Mouse (Mus musculus) neural tube, embryonic 15.5 days (tissue): Measurements from ENCODE around the gene Rps3. TPM values are rescaled to one million over a fixed set of nuclear protein-coding genes. Genes with fewer than 3 reads are reported as not detected.
A peak's percentile ranks its signal among the peaks of the same experiment; 100 is the strongest.
"Not testable (repeated sequence)": the region's sequence is repeated elsewhere in the genome, so short reads cannot be mapped to it uniquely, and the experiment has no call there.

ENCODE experiments used
- ATAC-seq: fragments of 200-750 bp; cut with Nextera tagmentation; 2 replicates; pipeline ENCODE4 v1.8.0; 2017; ENCODE audit warnings: mild to moderate bottlenecking, moderate TSS enrichment, moderate library complexity; ENCODE audit not compliant: low FRiP score
- H3K27ac ChIP-seq: fragments of 300-500 bp; sonication (generic); replicated peaks from 2 replicates; pipeline ENCODE4 v1.5.1; 2015; ENCODE audit warnings: mild to moderate bottlenecking, inconsistent platforms
- H3K27me3 ChIP-seq: fragments of 300-500 bp; sonication (generic); replicated peaks from 2 replicates; pipeline ENCODE4 v1.6.1; 2015; ENCODE audit warnings: inconsistent platforms
- H3K36me3 ChIP-seq: fragments of 300-500 bp; sonication (generic); 2 replicates; pipeline ENCODE4 v1.6.1; 2015; ENCODE audit warnings: inconsistent platforms
- H3K4me1 ChIP-seq: fragments of 300-500 bp; sonication (generic); 2 replicates; pipeline ENCODE4 v1.6.1; 2015; ENCODE audit warnings: inconsistent platforms
- H3K4me2 ChIP-seq: fragments of 300-500 bp; sonication (generic); 2 replicates; pipeline ENCODE4 v1.6.1; 2015; ENCODE audit warnings: inconsistent platforms, mild to moderate bottlenecking, moderate library complexity
- H3K4me3 ChIP-seq: fragments of 300-500 bp; sonication (generic); replicated peaks from 2 replicates; pipeline ENCODE4 v1.5.1; 2015; ENCODE audit warnings: mild to moderate bottlenecking, inconsistent platforms
- H3K9ac ChIP-seq: fragments of 300-500 bp; sonication (generic); replicated peaks from 2 replicates; pipeline ENCODE4 v1.6.1; 2015; ENCODE audit warnings: mild to moderate bottlenecking, inconsistent platforms
- H3K9me3 ChIP-seq: fragments of 300-500 bp; sonication (generic); replicated peaks from 2 replicates; pipeline ENCODE4 v1.6.1; 2016; ENCODE audit warnings: inconsistent platforms
- WGBS: fragments of 180-500 bp; shearing (Covaris S2); methylation state at CpG from one replicate; pipeline ENCODE4 v1.1.7; 2015; ENCODE audit warnings: mixed read lengths; 5-methylcytosine and 5-hydroxymethylcytosine counted together
- polyA plus RNA-seq: library from polyadenylated mRNA; unstranded; fragments of >200 nt; fragmentation: Nextera tagmentation; extraction: Ambion mirVana; gene quantifications from 2 replicates; pipeline ENCODE4 v1.2.1, GENCODE M21; 2015

Rps3 gene
- polyA plus RNA-seq, 1 experiment from 2014 or later = 412 TPM

DNA sequence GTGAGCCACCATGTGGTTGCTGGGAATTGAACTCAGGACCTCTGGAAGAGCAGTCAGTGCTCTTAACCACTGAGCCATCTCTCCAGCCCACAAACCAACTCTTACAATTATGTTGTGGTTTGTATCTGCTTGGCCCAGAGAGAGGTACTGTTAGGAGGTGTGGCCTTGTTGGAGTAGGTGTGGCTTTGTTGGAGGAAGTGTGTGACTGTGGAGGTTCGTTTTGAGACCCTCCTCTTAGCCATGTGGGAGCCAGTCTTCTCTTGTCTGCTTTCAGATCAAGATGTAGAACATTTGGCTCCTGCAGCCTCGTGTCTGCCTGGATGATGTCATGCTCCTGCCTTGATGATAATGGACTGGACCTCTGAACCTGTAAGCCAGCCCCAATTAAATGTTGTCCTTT lies 24.6 kb upstream of the Rps3 start:
- H3K9me3 ChIP-seq, ATAC-seq, H3K4me3 ChIP-seq, H3K36me3 ChIP-seq, H3K4me1 ChIP-seq, H3K27me3 ChIP-seq, H3K9ac ChIP-seq, H3K4me2 ChIP-seq, H3K27ac ChIP-seq: not testable (repeated sequence)
- 41% methylated on average over 2 of the region's 2 CpGs for WGBS

DNA sequence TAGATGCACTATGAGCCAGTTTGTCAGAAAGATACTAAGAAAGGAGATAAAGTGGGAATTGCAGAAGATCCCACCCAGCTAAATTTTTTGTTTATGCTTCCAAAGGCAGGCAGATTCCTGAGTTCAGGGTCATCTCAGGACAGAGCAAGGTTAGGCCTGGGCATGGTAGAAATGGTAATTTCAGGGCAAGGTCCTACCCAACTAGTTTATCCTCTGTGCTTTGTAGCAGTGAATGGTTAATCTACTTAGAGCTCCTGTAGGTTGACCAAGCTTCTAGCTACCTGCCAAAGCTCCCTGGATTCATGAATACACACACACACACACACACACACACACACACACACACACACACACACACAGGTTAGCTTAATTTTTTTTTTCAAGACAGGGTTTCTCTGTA lies 21.0 kb upstream of the Rps3 start:
- H3K27ac ChIP-seq = no peak overlapping the region
- no peaks in the 10 kb centered on the region for H3K4me1 ChIP-seq
- H3K27me3 ChIP-seq = no peaks in the 10 kb centered on the region
- H3K36me3 ChIP-seq = no peaks in the 10 kb centered on the region
- ATAC-seq = no peak
- no peak overlapping the region for H3K9ac ChIP-seq
- no peak overlapping the region for H3K4me2 ChIP-seq
- no peaks in the 10 kb centered on the region for H3K9me3 ChIP-seq
- H3K4me3 ChIP-seq = no peak overlapping the region

DNA sequence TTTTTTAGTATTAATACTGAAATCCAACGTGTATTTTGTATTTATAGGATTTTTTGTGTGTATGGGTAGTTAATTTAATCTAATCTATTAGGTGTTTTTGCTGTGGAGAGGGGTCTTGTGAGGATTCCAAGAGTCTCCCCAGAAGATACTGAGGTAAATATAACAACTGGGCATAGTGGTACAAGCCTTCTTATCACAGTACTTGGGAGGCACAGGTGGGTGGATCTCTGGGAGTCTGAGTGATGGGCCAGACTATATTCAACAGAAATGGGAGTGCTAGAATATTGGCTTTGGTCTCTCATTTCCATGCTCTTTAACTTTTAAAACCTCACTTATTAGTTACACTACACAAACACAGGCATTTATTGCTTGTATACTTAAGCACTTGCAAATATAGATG lies 17.6 kb upstream of the Rps3 start:
- WGBS = 58% methylated on average over 1 of the region's 1 CpGs
- Histone ChIP-seq H3K9ac (no peak overlapping the region), H3K36me3 (no peaks in the 10 kb centered on the region), H3K4me3 (no peak overlapping the region), H3K9me3 (no peaks in the 10 kb centered on the region), H3K27me3 (no peaks in the 10 kb centered on the region), H3K4me1 (no peaks in the 10 kb centered on the region), H3K4me2 (no peak overlapping the region), H3K27ac (no peak overlapping the region)
- no peak for ATAC-seq

DNA sequence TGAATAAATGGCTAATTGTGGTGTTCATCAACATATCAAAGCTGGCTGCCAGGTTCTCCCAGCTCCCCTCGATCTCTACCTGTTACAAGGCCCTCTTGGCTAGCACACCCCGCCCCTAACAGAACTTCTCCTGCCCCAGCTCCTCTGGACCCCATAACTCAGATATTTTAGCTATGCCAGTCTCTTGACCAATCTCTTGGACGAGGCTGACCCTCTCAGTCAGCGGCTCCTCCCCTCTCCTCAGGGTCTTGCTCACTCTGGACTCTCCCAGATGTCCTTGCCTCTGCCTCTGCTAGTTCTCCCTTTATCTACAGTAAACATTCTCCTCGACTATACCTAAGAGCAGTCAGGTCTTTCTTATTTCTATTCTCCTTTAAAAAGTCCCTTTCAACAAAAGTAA lies 17.1 kb upstream of the Rps3 start:
- no peak overlapping the region for H3K9ac ChIP-seq
- H3K27me3 ChIP-seq = no peaks in the 10 kb centered on the region
- no peak overlapping the region for H3K4me3 ChIP-seq
- H3K36me3 ChIP-seq = no peaks in the 10 kb centered on the region
- H3K9me3 ChIP-seq = no peaks in the 10 kb centered on the region
- no peak overlapping the region for H3K4me2 ChIP-seq
- WGBS = 36% methylated on average over 5 of the region's 5 CpGs
- no peak for ATAC-seq
- H3K27ac ChIP-seq = no peak overlapping the region
- H3K4me1 ChIP-seq = no peaks in the 10 kb centered on the region

DNA sequence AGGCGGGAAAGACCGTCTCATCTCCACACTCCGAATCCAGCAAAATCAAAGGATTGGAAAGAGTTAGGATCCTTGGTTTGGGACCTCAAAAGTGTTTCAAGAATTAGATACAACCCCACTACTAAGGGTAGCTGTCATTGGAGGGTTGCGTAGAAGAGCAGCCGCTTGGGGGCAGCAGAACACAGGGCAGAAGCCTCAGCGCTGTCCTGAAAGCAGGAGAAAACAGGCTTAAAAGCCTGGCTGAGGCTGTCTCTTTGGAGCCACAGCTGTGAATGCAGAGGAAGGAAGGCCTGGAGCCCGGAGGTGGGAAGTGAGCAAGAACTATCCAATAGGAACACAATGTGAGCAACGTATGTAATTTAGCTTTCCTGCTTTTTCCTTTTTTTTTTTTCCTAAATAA lies 16.7 kb upstream of the Rps3 start:
- 8% methylated on average over 8 of the region's 8 CpGs for WGBS
- no peak overlapping the region for H3K9ac ChIP-seq

DNA sequence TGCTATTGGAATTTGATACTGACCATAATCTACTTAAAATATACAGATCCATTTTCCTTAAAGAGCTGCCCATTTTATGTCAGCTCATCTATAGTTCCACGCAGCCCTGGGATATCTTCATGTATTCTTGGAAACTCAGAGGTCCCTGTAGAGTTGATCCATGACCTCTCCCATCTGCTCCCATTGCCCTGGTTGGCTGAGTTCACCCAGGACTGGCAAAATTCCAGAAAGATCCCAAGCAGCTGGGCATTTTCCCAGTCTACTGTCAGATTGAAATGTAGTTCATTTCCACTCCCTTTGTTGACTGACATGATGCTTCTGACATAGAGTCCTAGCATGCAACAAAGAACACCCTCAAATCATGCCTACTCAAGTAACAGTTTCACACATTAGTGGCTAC lies 15.6 kb upstream of the Rps3 start:
- H3K9me3 ChIP-seq = no peaks in the 10 kb centered on the region
- no peak overlapping the region; the same call in 1 of the 2 replicates for H3K27ac ChIP-seq
- 42% methylated on average over 1 of the region's 1 CpGs for WGBS
- H3K4me2 ChIP-seq = no peak overlapping the region
- H3K27me3 ChIP-seq = no peaks in the 10 kb centered on the region
- no peaks in the 10 kb centered on the region for H3K36me3 ChIP-seq
- no peak overlapping the region for H3K9ac ChIP-seq
- no peaks in the 10 kb centered on the region for H3K4me1 ChIP-seq
- no peak overlapping the region for H3K4me3 ChIP-seq
- no peak for ATAC-seq

More for the DNA sequence above, 16.7 kb upstream of the Rps3 start:
- Histone ChIP-seq H3K27ac (no peak overlapping the region), H3K4me3 (no peak overlapping the region), H3K9me3 (no peaks in the 10 kb centered on the region), H3K4me1 (no peaks in the 10 kb centered on the region), H3K36me3 (no peaks in the 10 kb centered on the region), H3K4me2 (no peak overlapping the region), H3K27me3 (no peaks in the 10 kb centered on the region)
- ATAC-seq = peak; percentile 85

DNA sequence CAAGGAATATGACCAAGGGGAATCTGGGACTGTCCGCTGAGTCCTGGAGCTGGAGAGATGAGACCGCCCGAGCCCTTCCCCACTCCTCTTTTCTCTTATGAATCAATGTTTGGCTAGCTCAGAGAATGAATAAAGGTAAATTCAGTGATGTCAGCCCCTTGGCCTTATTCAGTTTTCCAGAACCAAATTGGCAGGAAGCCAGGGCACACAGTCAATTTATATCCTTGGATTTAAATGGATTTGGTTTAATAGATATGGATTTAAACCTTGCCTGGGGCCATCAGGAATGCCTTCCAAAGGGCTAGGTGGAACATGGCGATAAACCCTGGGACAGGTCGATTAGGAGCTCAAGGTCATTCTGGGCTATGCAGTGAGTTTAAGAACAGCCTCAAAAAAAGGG lies 6.2 kb upstream of the Rps3 start:
- Histone ChIP-seq H3K4me3 (no peak overlapping the region), H3K27ac (no peak overlapping the region), H3K9ac (no peak overlapping the region), H3K4me1 (no peaks in the 10 kb centered on the region), H3K27me3 (peaks cover 10% of the 10 kb centered on the region; the same call in 1 of the 2 replicates), H3K4me2 (no peak overlapping the region), H3K36me3 (no peaks in the 10 kb centered on the region), H3K9me3 (peaks cover 4% of the 10 kb centered on the region; the same call in 1 of the 2 replicates)
- 77% methylated on average over 5 of the region's 5 CpGs for WGBS
- ATAC-seq = no peak

DNA sequence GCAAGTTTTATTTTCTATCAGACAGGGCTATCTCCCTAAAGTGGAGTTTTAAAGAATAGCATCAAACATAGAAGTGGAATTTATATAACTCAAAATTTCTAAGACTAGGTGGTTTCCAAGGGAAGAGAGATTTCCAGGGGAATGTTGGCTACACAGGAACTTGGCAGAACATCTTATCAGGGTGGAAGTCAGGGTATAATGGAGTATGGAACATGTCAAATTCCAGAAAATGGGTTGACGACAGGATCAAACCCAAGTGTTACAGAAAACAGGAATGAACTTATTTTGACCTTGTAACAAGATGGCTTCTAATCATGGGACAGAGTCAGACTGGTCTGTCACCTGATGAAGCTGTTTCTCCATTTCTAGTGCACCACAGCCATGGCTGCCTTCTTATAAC lies 1.1 kb upstream of the Rps3 start:
- H3K27ac ChIP-seq = no peak overlapping the region
- no peak overlapping the region for H3K4me2 ChIP-seq
- ATAC-seq = no peak
- peaks cover 25% of the 10 kb centered on the region for H3K36me3 ChIP-seq
- H3K4me1 ChIP-seq = peaks cover 35% of the 10 kb centered on the region
- H3K4me3 ChIP-seq = no peak overlapping the region
- no peaks in the 10 kb centered on the region for H3K9me3 ChIP-seq
- peaks cover 10% of the 10 kb centered on the region; the same call in 1 of the 2 replicates for H3K27me3 ChIP-seq
- H3K9ac ChIP-seq = no peak overlapping the region
- 93% methylated on average over 1 of the region's 1 CpGs for WGBS

DNA sequence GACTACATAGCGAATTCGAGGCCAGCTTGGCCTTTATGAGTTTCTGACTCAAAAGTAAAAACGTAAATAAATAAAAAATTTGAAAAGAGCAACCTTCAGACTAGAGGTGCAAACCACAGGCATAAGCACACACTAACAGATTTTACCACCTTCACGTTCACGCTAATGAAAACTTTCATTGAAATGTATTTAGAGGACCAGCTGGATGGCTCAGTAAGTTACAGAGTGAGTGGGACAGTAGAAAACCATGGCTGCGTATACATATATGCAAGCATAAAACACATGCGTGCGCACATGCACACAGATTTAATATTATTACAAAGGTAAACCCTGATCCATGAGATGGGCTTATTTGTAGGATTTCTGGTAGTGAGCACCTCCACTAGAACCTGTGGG lies 384 bp upstream of the Rps3 start:
- WGBS = 46% methylated on average over 8 of the region's 8 CpGs
- peak overlapping the region; percentile 50; the same call in 1 of the 2 replicates for H3K27ac ChIP-seq
- no peak overlapping the region for H3K9ac ChIP-seq
- H3K27me3 ChIP-seq = peaks cover 10% of the 10 kb centered on the region; the same call in 1 of the 2 replicates
- peak overlapping the region; percentile 61 for H3K4me2 ChIP-seq
- H3K4me3 ChIP-seq = peak overlapping the region; percentile 73
- peaks cover 33% of the 10 kb centered on the region for H3K36me3 ChIP-seq
- no peaks in the 10 kb centered on the region for H3K9me3 ChIP-seq
- peak; percentile 15 for ATAC-seq
- peaks cover 42% of the 10 kb centered on the region for H3K4me1 ChIP-seq

DNA sequence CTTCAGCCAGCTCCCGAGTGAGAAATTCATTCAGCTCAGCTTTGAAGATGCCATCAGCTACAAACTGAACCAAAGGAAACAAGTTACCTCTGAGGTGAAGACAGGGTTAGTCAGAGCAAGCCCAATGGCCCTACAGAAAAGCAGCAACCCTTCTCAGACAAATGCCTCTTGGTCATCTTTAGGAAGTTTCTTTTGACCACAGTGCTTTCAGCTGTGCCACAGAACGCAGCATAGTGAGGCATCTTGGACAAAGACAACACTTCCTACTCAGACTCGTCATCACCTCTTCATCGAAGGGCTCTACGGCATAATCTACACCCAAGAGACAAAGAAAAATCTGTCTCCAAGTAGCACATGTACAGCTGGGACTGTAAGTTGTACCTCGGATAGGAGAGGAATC lies 901 bp downstream of the Rps3 start:
- Histone ChIP-seq H3K27ac (peak overlapping the region; percentile 92; the same call in 1 of the 2 replicates), H3K4me1 (peaks cover 51% of the 10 kb centered on the region), H3K4me2 (peak overlapping the region; percentile 78), H3K4me3 (peak overlapping the region; percentile 73), H3K36me3 (peaks cover 46% of the 10 kb centered on the region), H3K27me3 (peaks cover 10% of the 10 kb centered on the region; the same call in 1 of the 2 replicates), H3K9ac (peak overlapping the region; percentile 69), H3K9me3 (no peaks in the 10 kb centered on the region)
- WGBS = 3% methylated on average over 6 of the region's 6 CpGs
- peak; percentile 1; the same call in 1 of the 2 replicates for ATAC-seq

DNA sequence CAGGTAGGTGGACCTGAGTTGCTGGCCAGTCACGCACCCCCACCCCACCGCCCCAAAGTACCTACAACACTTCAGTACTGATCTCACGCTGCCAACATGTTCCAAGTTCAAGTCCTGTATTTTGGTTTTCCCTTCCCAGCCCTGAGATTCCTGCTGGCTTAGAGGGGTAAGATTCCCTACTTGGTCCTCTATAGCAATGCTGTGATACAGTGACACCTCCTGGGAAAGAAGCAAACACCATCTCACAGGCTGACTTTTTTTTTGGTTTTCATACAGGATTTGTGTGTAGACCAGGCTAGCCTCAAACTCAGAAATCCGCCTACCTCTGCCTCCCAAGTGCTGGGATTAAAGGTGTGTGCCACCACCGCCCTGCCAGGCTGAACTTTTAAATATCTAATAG lies 6.3 kb downstream of the Rps3 start:
- Histone ChIP-seq H3K9me3 (no peaks in the 10 kb centered on the region), H3K36me3 (peaks cover 80% of the 10 kb centered on the region), H3K4me1 (peaks cover 60% of the 10 kb centered on the region), H3K27ac (no peak overlapping the region), H3K27me3 (no peaks in the 10 kb centered on the region), H3K4me3 (no peak overlapping the region), H3K9ac (no peak overlapping the region), H3K4me2 (no peak overlapping the region)
- 93% methylated on average over 5 of the region's 5 CpGs for WGBS
- ATAC-seq = no peak

DNA sequence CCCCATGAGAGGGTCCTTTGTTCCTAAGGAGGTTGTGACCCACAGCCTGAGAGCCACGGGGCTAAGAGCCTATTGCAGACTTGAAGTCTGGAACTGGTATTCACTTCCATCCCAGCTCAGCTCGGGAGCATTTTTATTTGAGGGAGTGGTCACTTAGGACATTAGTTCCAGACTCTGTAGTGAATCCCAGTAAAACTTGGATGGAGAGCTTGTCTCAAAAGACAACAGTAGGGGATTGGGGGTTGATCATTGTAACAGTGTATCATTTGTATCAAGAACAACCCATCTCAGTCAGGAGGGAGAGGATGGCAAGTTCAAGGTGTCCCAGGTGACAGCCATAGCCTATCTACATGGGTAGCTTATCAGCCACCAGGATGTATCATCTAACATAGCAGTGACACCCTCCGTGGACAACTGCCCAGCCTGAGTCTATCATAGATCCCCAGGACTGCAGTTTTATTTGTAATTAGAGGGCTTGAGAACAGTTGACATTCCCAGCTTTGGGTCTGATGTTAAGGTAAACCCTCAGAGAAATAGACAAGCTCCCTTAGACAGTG lies 6.9 kb downstream of the Rps3 start:
- ATAC-seq = no peak
- WGBS = 39% methylated on average over 3 of the region's 3 CpGs
- Histone ChIP-seq H3K4me1 (peaks cover 54% of the 10 kb centered on the region), H3K36me3 (peaks cover 79% of the 10 kb centered on the region), H3K27ac (no peak overlapping the region), H3K4me3 (no peak overlapping the region), H3K4me2 (no peak overlapping the region), H3K27me3 (no peaks in the 10 kb centered on the region), H3K9ac (no peak overlapping the region), H3K9me3 (no peaks in the 10 kb centered on the region)

DNA sequence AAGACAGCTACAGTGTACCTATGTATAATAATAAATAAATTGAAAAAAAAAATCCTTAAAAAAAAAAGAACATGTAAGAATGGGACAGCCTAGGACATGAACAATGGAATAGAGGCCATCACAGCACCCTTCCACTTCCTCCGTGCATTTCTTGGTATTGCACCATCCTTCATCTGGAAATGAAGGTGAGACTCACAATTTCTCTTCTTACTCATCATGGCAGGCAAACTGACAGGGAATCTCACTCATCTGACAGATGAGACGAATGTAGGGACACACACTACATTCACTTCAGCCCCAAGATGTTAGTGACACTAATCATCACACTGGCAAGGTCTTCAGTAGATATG lies 8.0 kb downstream of the Rps3 start:
- WGBS = 92% methylated on average over 2 of the region's 2 CpGs
- Histone ChIP-seq H3K36me3 (peaks cover 68% of the 10 kb centered on the region), H3K9me3 (no peaks in the 10 kb centered on the region), H3K27me3 (no peaks in the 10 kb centered on the region), H3K4me1 (peaks cover 43% of the 10 kb centered on the region), H3K27ac (no peak overlapping the region), H3K4me3 (no peak overlapping the region), H3K9ac (no peak overlapping the region), H3K4me2 (no peak overlapping the region)
- ATAC-seq = no peak
